Mouse (Mus musculus) cerebellum, adult (tissue): ENCODE measurements around the gene Dcaf11.

Experiments
- ATAC-seq: cut with Nextera tagmentation; 2 replicates; pipeline ENCODE4 v1.9.2; 2017; ENCODE audit warnings: mild to moderate bottlenecking, moderate library complexity, mixed read lengths; ENCODE audit not compliant: insufficient number of reproducible peaks, low FRiP score, low TSS enrichment

Gene Dcaf11

DNA sequence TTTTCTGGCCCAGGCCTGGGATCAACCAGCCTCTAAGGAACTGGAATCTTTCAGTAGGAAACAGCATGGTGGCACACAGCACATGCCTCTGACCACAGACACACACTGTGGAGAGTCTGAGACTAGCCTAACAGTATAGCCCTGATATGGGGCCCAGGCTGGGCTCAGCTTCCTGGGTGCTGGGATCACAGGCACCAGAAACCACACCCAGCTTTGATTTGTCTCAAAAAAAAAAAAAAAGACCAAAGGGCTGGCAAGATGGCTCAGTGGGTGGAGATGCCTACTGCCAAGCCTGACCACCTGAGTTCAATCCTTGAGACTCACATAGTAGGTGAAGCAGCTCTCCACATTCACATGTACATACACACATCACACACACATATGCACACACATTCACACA, 5.2 kb upstream of the Dcaf11 start:
- ATAC-seq: no peak

DNA sequence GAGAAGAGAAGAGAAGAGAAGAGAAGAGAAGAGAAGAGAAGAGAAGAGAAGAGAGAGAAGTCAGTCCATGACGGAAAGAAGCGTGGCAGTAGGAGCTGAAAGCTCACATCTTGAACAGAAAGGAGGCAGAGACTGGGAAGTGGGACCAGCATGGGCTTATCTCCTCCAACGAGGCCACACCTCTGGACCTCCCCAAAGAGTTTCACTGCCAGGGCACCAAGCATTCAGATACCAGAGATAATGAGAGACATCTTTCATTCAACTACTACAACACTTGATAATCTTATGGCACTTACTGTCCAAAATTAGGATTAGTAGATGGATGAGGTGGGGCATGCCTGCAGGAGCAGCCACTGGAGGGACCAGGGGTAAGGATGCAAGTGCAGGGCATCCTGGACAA, 4.0 kb upstream of the Dcaf11 start:
- no peak for ATAC-seq

DNA sequence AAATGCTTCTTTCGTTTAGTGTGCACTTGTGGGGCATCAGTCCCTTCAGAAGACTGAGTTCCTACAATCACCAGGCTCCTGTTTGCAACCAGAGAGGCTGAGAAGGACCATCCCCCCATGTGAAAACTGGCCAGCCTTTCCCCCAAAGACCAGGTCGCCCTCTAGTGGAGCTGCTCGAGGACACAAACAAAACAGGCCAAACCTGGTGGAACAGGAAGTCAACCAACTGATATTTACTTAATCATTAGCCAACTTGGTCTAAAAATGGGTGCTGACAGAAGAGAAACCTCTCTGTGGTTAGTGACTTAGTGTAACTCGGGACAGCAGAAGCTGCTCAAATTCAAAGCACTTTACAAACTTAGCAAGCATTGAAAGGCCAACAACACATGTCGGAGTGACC, 2.8 kb upstream of the Dcaf11 start:
- no peak for ATAC-seq

DNA sequence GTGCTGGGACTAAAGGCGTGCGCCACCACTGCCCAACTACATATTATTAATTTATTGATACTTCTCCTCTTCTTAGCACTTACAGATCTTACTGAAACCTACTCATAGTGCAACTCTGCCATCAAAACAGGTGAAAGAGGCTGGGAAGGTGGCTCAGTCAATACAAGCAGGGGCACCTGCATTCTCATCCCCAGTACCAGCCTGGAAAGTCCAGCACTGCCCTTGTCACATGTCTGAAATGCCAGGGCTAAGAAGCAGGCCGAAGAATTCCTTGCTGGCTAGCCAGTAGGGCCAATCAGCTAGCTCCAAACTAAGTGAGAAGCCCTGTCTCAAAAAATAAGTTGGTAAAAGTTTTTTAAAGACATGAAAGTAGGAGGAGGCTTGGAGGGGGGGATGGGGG, 2.2 kb upstream of the Dcaf11 start:
- ATAC-seq: no peak

DNA sequence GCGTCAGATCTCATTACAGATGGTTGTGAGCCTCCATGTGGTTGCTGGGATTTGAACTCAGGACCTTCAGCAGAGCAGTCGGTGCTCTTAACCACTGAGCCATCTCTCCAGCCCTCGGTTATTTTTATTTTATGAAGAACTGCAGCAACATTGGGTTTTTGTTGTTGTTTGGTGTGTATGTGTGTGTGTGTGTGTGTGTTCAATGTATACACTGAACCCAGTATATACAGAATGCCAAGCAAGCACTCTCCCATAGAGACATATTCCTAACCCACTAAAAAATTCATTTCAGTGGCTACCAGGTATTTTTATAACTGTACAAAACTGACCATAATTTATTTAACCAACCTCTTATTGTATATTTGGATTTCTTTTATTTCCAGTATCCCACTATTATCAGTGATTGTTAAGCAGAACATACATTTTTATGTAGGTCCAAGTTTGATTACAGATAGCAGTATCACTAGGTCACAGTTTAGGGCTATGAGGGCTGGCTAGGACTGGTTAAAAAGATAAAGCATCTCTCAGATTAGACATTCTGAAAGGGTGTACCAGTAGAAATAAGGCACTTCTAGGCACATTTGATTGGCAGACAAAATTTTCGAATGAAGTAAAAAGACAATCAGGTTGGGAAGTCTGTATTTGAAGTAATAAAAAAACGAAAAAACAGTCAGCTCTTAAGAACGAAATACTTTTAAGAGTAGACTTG, 912 bp upstream of the Dcaf11 start:
- ATAC-seq: no peak

DNA sequence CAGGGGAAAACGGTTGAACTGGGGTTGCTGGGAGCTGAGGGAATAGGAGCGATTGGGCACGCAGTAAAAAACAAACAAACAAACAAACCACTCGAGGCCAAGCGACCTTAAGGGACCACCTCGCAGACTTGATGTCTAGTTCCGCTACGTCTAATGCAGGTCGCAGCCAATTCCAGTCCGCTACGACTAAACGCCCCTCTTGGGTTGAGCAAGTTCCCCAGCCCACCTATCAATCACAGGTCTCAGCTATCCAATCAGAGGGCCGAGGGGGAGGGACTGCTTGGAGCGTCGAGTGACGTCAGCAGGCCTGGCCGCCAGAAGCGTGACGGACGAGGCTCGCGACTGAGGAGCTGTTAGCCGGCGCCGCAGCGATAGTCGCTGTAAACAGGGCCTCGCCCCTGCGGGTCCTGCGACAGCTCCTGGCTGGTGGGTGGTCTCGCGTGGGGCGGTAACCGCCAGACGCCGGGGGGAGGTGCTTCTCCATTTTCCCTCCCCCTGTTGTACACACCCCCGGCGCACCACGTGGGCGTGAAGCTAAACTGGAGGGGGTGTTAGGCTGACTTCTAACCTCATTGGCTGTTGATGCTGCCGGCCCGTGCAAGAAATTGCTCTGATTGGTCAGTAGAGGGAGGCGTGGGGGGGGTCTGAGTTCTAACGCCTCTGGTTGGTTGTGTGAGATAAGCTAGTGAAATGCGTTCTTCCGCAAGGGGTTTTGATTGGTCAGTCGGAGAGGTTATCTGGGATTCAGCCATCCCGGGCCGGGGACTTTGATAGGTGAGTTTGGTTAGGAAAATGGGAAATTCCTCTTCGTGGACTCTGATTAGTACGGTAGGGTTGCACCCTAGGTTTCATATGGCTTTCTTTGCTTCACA, 632 bp downstream of the Dcaf11 start, which contains the start of gene A730061H03Rik:
Gene A730061H03Rik (minus strand): TSS at position 205 of the 872 bp plus-strand sequence.
- ATAC-seq: peak; percentile 90

DNA sequence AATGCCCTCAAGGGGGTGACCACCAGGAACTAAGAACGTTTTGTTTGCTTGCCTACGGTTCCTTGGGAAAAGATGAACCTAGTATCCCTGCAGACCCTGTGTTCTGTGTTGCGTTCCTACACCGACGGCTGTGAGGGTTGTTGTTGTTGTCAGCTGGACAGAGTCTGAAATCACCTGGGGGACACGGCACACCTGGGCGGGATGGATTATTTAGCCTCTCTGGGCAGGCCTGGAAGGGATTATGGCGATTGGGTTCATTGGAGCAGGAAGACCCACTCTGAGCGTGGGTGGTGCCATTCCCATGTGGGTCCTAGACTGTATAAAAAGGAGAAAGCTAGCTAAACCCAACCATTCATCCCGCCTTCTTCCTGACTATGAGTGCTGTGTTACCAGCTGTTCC, 2.1 kb downstream of the Dcaf11 start:
- ATAC-seq: no peak

DNA sequence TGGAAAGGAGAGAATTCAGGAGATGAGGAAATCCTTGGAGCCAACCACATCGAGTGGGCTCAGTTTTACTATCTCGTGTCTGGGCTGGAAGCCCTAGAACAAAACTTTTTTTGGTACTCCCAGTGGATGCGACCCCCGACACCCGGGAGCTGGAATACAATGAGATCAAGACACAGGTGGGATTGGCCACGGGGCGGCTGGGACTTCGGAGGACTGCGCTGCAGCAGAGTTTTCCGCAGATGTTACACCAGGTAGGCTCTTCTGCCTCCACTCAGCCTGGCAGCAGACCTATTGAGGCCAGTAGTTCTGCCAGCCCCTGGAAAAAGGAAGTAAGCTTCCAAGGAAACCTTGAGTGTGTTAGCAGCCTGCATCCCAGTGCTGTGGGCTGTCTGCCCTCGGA, 3.4 kb downstream of the Dcaf11 start:
- no peak for ATAC-seq

DNA sequence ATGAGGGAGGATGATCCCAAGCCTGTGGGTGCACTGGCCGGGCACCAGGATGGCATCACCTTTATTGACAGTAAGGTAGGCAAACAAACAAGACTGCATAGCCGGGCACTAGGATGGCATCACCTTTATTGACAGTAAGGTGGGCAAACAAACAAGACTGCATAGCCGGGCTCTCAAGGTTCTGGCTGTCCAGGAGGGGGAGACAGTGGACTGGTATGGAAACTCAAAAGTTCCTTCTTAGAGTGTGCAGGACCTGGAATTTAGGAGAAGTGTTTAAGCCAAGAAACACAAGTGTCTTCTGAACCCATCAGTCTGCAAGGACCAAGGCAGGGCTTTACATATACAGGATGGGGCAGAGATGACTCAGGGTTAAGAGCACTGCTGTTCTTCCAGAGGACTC, 5.9 kb downstream of the Dcaf11 start:
- ATAC-seq: no peak

DNA sequence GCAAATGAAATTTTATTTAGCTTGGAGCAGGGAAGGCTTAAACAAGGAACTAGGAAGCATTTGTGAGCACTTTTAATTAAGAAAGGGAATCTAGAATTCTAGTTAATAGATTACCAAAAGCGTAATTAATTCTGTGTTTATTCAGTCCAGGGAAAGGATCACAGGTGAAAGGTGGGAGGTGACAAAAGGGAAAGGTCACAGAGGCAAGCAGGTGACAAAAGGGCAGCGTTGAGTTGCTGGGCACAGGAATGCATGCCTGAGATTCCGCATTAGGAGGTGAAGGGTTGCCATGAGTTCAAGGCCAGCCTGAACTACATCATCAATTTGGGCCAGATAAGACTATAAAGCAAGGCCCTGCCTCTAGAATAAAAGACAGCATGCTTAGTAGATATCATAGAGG, 7.7 kb downstream of the Dcaf11 start:
- no peak for ATAC-seq

DNA sequence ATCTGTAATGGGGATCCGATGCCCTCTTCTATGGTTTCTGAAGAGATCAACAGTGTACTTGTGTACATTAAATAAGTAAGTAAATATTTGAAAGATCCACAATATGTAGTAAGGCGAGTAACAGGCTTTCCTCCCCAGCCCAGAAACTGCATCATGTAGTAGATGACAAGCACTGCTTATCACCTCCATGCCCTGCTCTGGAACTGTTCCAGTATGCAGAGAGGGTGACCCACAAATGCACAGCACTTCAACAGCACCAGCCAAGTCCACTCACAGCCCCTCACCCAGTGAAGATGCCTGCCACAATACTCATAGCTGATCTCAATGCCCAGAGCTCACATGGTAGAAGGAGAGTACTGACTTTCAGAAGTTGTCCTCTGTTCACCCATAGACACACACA, 10.8 kb downstream of the Dcaf11 start:
- ATAC-seq: no peak

DNA sequence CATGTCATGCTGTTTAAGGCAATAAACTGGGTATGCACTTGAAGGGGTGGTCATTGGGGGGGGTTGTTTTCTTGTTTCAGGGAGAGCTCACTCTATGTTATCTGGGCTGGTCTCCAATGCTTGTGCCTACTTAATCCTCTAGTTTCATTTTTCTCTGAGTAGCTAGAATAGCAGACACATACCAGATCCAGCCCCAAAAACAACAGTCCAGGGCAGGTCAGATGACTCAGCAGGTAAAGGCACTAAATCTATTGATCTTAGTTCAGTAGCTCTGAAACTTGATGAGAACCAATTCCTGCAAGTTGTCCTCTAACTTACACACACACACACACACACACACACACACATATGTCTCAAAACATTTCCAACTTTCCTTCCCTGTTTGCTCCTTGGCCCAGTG, 12.0 kb downstream of the Dcaf11 start:
- no peak for ATAC-seq

DNA sequence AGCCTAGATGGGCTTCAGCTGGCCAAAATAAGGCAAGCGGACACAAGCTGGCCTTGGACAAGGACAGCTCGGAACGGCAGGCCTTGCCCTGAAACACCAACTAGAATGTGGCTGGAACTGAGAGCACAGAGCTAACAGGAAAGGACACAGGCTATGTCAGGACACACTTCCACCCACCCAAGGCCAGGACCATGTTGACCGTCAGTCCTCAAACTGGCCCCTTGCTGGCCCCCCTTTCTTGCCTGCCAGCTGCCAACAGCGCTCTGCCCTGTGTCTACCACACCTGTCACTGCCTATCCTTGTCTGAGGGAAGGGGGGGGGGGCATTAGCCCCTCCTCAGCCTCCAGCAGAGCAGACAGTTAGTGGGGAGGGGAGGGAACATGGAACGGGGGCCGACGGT, 15.5 kb downstream of the Dcaf11 start, which contains the start of gene Fitm1:
Gene Fitm1 (plus strand): TSS at position 316 of the 400 bp plus-strand sequence.
- ATAC-seq: no peak

DNA sequence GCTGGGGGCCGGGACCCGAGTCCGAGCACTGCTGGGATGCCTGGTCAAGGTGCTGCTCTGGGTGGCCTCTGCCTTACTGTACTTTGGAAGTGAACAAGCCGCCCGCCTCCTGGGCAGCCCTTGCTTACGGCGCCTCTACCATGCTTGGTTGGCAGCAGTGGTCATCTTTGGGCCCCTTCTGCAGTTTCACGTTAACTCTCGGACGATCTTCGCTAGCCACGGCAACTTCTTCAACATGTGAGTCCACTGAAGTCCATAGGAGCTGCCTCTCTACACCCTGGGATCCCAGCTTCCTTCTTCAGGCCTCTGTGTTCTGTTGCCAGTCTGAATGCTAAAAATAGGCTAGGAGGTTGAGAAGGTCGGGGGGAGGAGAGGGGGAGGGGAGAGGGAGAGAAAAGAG, 15.9 kb downstream of the Dcaf11 start:
- ATAC-seq: no peak

DNA sequence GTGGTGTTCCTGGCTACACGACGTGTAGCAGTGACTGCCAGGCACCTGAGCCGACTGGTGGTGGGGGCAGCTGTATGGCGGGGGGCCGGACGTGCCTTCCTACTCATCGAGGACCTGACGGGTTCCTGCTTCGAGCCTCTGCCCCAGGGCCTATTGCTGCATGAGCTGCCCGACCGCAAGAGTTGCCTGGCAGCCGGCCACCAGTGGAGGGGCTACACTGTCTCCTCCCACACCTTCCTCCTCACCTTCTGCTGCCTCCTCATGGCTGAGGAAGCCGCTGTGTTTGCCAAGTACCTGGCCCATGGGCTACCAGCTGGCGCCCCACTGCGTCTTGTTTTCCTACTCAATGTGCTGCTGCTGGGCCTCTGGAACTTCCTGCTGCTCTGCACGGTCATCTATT, 16.6 kb downstream of the Dcaf11 start:
- no peak for ATAC-seq

DNA sequence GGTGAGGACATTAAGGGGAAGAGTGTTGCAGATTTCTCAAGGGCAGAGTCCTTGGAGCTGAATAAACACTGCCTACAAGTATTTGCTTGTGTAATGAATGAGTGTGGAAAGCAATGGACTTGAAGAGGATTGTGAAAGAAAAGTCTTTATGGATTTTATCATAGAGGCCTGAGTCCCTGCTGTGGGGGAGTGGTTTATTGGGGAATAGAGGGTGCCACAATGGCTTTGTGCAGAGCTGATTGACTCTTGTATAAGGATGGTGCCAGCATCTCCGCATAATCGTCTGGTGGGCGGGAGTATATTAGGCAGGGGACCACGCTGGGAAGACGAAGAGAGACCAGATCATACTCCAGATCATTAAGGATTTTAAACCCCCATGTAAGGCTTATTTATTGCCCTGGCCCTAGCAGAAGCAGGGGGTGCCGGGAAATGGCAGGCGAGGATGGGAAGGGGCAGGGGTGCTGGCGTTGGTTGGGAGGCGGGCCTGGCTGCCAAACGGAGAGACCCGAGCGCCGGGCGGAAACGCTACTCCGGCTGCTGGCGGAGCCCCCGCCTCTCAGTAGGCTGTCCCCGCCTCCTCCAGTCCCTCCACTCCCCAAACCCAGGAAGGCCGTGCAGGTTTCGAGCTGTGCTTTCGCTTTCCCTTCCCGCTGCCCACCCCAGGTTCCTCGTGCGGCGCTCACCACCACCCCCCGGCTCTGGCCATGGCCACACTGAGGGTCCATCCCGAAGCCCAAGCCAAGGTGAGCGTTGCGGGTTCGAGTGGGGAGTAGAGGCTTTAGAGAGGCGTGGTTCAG, 18.3 kb downstream of the Dcaf11 start, which contains the start of gene Psme1:
Gene Psme1 (plus strand): TSS at position 253 of the 797 bp plus-strand sequence.
- peak; percentile 34; the same call in 1 of the 2 replicates for ATAC-seq

DNA sequence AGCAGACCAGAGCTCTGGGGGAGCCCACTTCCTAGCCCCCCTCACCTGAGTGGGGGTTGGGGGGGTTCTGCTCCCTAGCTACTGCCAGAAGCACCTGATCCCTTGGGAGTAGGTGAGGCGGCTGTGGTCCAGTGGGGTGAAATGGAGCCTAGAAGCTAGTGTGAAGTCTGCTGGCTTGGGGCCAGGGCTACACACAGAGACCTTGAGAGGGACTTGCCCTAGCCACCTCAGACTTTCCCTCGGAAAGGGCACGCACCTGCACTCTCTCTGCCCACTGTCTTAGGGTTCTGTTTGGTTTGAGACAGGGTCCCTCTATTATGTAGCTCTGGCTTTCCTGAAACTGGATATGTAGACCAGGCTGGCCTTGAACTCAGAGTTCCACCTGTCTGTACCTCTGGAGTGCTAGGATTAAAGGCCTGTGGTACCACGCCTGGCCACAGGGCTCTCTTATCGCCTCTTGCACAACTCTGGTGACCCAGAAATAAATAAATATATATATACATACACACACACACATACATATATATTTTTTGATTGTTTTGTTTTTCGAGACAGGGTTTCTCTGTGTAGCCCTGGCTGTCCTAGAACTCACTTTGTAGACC, 19.0 kb downstream of the Dcaf11 start:
- no peak; the same call in 1 of the 2 replicates for ATAC-seq

DNA sequence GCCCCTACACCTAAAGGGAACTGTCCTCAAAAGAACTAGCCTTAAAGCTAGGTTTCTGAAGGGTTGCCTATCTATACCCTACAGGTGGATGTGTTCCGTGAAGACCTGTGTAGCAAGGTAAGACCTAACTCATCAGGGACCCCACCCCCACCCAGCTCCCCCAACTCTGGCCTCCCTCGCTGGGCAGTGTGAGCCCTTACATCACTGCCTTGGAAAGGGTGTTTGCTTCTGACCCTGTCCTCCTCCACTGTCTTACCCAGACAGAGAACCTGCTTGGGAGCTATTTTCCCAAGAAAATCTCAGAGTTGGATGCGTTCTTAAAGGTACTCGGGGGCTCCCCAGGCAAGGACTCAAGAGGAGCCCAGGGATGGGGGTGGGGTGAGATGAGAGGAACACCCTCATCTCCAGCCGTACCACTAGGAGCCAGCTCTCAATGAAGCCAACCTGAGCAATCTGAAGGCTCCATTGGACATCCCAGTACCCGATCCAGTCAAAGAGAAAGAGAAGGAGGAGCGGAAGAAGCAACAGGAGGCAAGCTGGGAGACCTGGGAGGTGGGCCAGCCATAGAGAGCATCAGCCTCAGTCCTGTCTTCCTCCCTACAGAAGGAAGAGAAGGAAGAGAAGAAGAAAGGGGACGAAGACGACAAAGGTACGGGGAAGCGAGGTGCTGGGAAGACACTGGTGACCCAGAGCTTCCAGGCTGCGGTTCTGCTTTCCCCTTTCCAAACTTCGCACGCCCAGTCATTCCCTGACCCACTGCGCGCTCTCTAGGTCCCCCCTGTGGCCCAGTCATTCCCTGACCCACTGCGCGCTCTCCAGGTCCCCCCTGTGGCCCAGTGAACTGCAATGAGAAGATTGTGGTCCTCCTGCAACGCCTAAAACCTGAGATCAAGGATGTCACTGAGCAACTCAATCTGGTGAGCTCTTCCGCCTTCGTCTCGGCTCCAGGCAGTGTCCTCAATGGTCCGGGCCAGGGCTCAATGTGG, 20.0 kb downstream of the Dcaf11 start:
- ATAC-seq: no peak

DNA sequence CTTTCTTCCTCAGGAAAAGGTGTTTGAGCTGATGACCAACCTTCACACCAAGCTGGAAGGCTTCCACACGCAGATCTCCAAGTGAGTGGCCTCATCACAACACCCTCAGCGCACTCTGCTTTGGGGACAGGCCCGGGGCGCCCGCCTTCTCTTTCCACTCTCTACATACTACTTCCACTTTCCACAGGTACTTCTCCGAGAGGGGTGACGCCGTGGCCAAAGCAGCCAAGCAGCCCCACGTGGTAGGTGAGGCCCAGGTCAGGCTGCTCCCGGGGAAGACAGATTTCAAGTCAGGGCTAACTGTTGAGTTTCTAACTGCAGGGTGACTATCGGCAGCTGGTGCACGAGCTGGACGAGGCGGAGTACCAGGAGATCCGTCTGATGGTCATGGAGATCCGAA, 20.9 kb downstream of the Dcaf11 start:
- no peak for ATAC-seq
